Mouse (Mus musculus): ENCODE measurements around the gene Hdac11.

GRCm38 (mm10) chr6:91218445-91218844 is 62.0 kb downstream of the Hdac11 start:
- TF ChIP-seq EP300 (IDR thresholded peaks at IDR 0.05; ENCODE audit: insufficient read depth, low read depth, low read length) (no peak), CTCF (IDR thresholded peaks at IDR 0.05; ENCODE audit: low read depth, low read length) (no peak), POLR2A (IDR thresholded peaks at IDR 0.05; ENCODE audit: insufficient read depth, low read length) (no peak)
